9 mouse cellular contexts compared by ENCODE assay signal in genomic region chr10:121497968-121498367, GRCm38 (mm10). TPM values are rescaled to one million over a fixed set of nuclear protein-coding genes. Genes with fewer than 3 reads are reported as not detected.
DNase-seq lines count a peak whose midpoint lies in the region; ATAC-seq and TF ChIP-seq lines count a peak whose summit lies in the region.
"Had no signal": no experiment of that assay in that cellular context is flagged by ENCODE, and none has a peak within 500 bp of the region (broad histone marks: within the 10 kb centered on the region; RNA-seq: fewer than 3 reads in every experiment).

No protein-coding gene starts in this region.

- WGBS in liver, postnatal 0 days (ENCODE audit: insufficient replicate concordance): 35% methylated on average over 7 of the region's 7 CpGs

- peak overlapping the region; percentile 23 for H3K4me3 ChIP-seq in gastrocnemius, adult 2 months
- no peak overlapping the region for H3K4me3 ChIP-seq in liver, postnatal 0 days (ENCODE audit: low read depth, low read length)

- DNase-seq in gastrocnemius, adult 2 months: no peak
- no peak for DNase-seq in gastrocnemius, postnatal 10 days
- DNase-seq in 416B (ENCODE audit: low read depth): peak; percentile 89
- no peak for DNase-seq in liver, postnatal 0 days
- no peak for DNase-seq in cerebellum, adult 8-10 months
- DNase-seq in left cerebral cortex, postnatal 14 days (ENCODE audit: low spot score in 2 of 2): no peak
- no peak for DNase-seq in thymus, postnatal 4 days

- peak overlapping the region; percentile 11; the same call in 1 of the 2 replicates for H3K4me2 ChIP-seq in liver, postnatal 0 days (ENCODE audit: low read depth, low read length)

- H3K27me3 ChIP-seq in liver, postnatal 0 days (ENCODE audit: insufficient read depth, low read length): no peaks in the 10 kb centered on the region
- H3K27me3 ChIP-seq: CH12.LX had no signal

- TF ChIP-seq CTCF in gastrocnemius, adult 2 months (IDR thresholded peaks at IDR 0.05): no peak
- no peak for TF ChIP-seq CTCF in liver, postnatal 0 days (IDR thresholded peaks at IDR 0.05; ENCODE audit: low read depth)

- H3K36me3 ChIP-seq in liver, postnatal 0 days (replicated peaks; ENCODE audit: insufficient read depth, low read length): no peaks in the 10 kb centered on the region

- TF ChIP-seq EP300 in liver, postnatal 0 days (IDR thresholded peaks at IDR 0.05; ENCODE audit: low read depth): no peak

- H3K4me1 ChIP-seq in liver, postnatal 0 days (ENCODE audit: insufficient read depth): peaks cover 48% of the 10 kb centered on the region

- H3K9me3 ChIP-seq in liver, postnatal 0 days (ENCODE audit: low read length): no peaks in the 10 kb centered on the region

- ATAC-seq in granulocyte monocyte progenitor cell, adult 5-6 weeks (replicated peaks; ENCODE audit: poor library complexity, severe bottlenecking): peak; percentile 45
- ATAC-seq in liver, postnatal 0 days: no peak

- peak overlapping the region; percentile 65 for H3K27ac ChIP-seq in gastrocnemius, adult 2 months
- H3K27ac ChIP-seq in liver, postnatal 0 days (ENCODE audit: low read depth): peak overlapping the region; percentile 87

- H3K9ac ChIP-seq in liver, postnatal 0 days (replicated peaks): 0 out of 2 replicates have a peak overlapping the region, but pooled peaks have one; percentile 38

- intact Hi-C loops in gastrocnemius, adult 2 months (cut with DNase I): no loop called here
- intact Hi-C loops in left cerebral cortex, postnatal 14 days (cut with DNase I): no loop called here

RNA-seq across cellular contexts. Expression of gene Rassf3, which starts 21.8 kb away (rescaled TPM):
- 10 to 100 TPM; 29.2 to 47.3 TPM for total RNA-seq in gastrocnemius, adult 2 months (2021)
- 10 to 100 TPM; 53.4 to 54.4 TPM for total RNA-seq in gastrocnemius, postnatal 10 days (2021)
- 22.4 and 30.6 TPM in 2 replicates for total RNA-seq in granulocyte monocyte progenitor cell, adult 5-6 weeks (2014; fragmentation: Nextera tagmentation)
- 21.0 and 22.5 TPM in 2 replicates for total RNA-seq in granulocyte monocyte progenitor cell, adult 5-6 weeks (2017)
- polyA plus RNA-seq in liver, postnatal 0 days (2015; fragmentation: Nextera tagmentation; extraction: Ambion mirVana): 16.4 and 16.6 TPM in 2 replicates
- 10 to 100 TPM; 29.6 to 33.9 TPM for total RNA-seq in left cerebral cortex, postnatal 14 days (2021)
